Mouse (Mus musculus): ENCODE data around the gene BC080695.
"Not testable (repeated sequence)": the region's sequence is repeated elsewhere in the genome, so short reads cannot be mapped to it uniquely, and the experiment has no call there.

Gene BC080695

GRCm38 (mm10) chr4:143551400-143551799 is at the start of gene BC080695, which contains the start of gene Gm13057:
Gene BC080695 (plus strand): TSS chr4:143551700.
Gene Gm13057 (plus strand): TSS chr4:143551709.
- not testable (repeated sequence) for DNase-seq (ENCODE audit: low read depth in 2 of 2, low spot score in 2 of 2)

- no peak for DNase-seq (ENCODE audit: low read depth in 2 of 2, low spot score in 2 of 2)
These were observed 40.5 kb upstream of the BC080695 start, which contains the start of gene Gm13043 for GRCm38 (mm10) chr4:143511043-143511442. Gene Gm13043 (plus strand): TSS chr4:143511343.

- DNase-seq (ENCODE audit: low read depth in 2 of 2, low spot score in 2 of 2): not testable (repeated sequence)
These were observed 15.8 kb upstream of the BC080695 start, which contains the start of gene Gm13040 for GRCm38 (mm10) chr4:143535654-143536053. Gene Gm13040 (plus strand): TSS chr4:143535954.

GRCm38 (mm10) chr4:143611927-143612326 is 60.4 kb downstream of the BC080695 start:
- DNase-seq (ENCODE audit: low read depth in 2 of 2, low spot score in 2 of 2): not testable (repeated sequence)

- DNase-seq (ENCODE audit: low read depth in 2 of 2, low spot score in 2 of 2): not testable (repeated sequence)
These were observed 63.2 kb downstream of the BC080695 start, which contains the start of gene Gm13083 for GRCm38 (mm10) chr4:143614703-143615102. Gene Gm13083 (plus strand): TSS chr4:143615003.

- not testable (repeated sequence) for DNase-seq (ENCODE audit: low read depth in 2 of 2, low spot score in 2 of 2)
These were observed 66.6 kb downstream of the BC080695 start for GRCm38 (mm10) chr4:143618101-143618500.

All from CD8-positive naive resting alpha-beta T cell, adult 2 months (primary cell).